Mouse (Mus musculus): Measurements from ENCODE around the gene Ccdc38. TPM values are rescaled to one million over a fixed set of nuclear protein-coding genes. Genes with fewer than 3 reads are reported as not detected.

The Ccdc38 gene
- polyA plus RNA-seq, 1 experiment from 2014 or later = 0.68 TPM

DNA sequence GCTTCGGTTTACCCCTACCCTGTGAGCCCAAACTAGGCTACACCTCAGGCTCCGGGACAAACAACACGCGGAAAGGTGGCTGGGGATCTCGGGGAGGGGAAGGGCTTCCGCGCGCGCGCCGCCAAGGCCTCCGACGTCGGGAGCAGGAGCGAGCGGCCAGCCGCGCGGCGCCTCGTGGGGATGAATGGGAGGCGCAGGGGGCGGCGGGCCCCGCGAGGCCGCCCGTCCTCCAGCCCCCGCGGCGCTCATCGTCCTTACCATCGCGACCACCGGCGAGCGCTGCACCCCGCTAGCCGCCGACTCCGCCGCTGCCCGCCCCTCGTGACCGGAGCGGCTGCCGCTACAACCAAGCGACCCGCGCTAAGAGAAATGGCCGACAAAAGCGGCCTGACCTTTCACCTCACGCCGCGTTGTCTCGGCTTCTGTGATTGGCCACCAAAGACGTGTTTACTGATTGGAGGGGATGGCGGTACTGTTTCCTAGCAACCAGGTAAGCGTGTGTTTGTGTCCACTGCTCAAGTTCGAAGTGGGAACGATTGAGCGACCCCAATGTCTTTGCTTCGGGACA, 48.9 kb downstream of the Ccdc38 start, which contains the start of gene Snrpf:
Gene Snrpf (minus strand): TSS at position 426 of the 568 bp plus-strand sequence.
- H3K9ac ChIP-seq (replicated peaks) = peak within 1 kb of the TSS; percentile 82
- H3K9me3 ChIP-seq = no peaks in the 10 kb centered on the region
- peaks cover 19% of the 10 kb centered on the region for H3K4me1 ChIP-seq
- ATAC-seq (ENCODE audit: low FRiP score, low read depth) = peak; percentile 89
- under 1% methylated on average over 62 of the region's 63 CpGs for WGBS
- H3K4me2 ChIP-seq (replicated peaks) = peak within 1 kb of the TSS; percentile 85
- 0 out of 2 replicates have a peak, but pooled peaks cover 10% of the 10 kb centered on the region for H3K27me3 ChIP-seq
- H3K4me3 ChIP-seq = peak within 1 kb of the TSS; percentile 87
- H3K36me3 ChIP-seq = peaks cover 27% of the 10 kb centered on the region
- H3K27ac ChIP-seq (replicated peaks) = peak within 1 kb of the TSS; percentile 84

DNA sequence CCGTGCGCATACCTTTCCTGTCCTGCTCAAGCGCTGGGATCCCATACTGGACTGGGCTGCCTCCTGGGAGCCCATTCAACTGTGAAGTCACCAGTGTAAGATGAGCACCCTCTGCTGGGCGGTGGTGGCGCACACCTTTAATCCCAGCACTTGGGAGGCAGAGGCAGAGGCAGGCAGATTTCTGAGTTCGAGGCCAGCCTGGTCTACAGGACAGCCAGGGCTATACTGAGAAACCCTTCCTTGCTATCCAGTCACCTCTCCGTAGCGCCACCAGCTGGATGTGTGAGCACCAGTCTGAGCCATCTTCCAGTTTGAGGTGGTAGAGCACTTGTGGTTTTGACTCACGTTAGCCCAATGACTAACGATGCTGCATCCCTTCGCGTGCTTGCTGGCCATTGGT, 52.0 kb downstream of the Ccdc38 start:
- H3K4me2 ChIP-seq (replicated peaks) = no peak overlapping the region
- H3K36me3 ChIP-seq = peaks cover 3% of the 10 kb centered on the region; the same call in 1 of the 2 replicates
- no peak for ATAC-seq (ENCODE audit: low FRiP score, low read depth)
- peaks cover 19% of the 10 kb centered on the region for H3K4me1 ChIP-seq
- no peak overlapping the region for H3K27ac ChIP-seq (replicated peaks)
- peaks cover 15% of the 10 kb centered on the region; the same call in 1 of the 2 replicates for H3K27me3 ChIP-seq
- H3K4me3 ChIP-seq = no peak overlapping the region
- no peak overlapping the region for H3K9ac ChIP-seq (replicated peaks)
- no peaks in the 10 kb centered on the region for H3K9me3 ChIP-seq
- 54% methylated on average over 12 of the region's 12 CpGs for WGBS

DNA sequence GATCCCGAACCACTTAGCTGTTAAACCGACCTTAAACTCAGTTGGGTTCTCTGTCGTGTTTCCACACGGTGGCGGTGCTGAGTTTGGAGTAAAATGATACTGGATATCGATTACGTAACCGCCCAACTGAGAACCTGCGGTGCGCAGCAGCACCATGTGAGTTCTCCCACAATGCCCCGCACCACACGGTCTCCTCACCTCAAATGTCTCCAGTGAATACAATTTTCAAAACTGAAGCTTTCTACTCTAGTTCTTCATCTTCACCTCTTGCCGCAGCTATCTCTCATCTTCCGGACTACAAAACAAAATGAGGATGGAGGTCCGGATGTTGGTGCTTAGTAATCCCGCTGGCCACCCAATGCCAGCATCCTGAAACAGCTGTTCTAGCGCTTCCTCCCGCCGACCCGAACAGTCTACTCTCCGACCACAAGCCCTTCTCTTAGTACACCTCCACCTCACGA, 53.6 kb downstream of the Ccdc38 start:
- Histone ChIP-seq H3K4me3 (peak overlapping the region; percentile 44), H3K9me3 (no peaks in the 10 kb centered on the region), H3K4me1 (peaks cover 7% of the 10 kb centered on the region; the same call in 1 of the 2 replicates), H3K27me3 (peaks cover 15% of the 10 kb centered on the region; the same call in 1 of the 2 replicates), H3K9ac (replicated peaks) (peak overlapping the region; percentile 55), H3K27ac (replicated peaks) (no peak overlapping the region), H3K36me3 (no peaks in the 10 kb centered on the region), H3K4me2 (replicated peaks) (peak overlapping the region; percentile 58)
- WGBS = 2% methylated on average over 22 of the region's 22 CpGs
- ATAC-seq (ENCODE audit: low FRiP score, low read depth) = peak; percentile 72

DNA sequence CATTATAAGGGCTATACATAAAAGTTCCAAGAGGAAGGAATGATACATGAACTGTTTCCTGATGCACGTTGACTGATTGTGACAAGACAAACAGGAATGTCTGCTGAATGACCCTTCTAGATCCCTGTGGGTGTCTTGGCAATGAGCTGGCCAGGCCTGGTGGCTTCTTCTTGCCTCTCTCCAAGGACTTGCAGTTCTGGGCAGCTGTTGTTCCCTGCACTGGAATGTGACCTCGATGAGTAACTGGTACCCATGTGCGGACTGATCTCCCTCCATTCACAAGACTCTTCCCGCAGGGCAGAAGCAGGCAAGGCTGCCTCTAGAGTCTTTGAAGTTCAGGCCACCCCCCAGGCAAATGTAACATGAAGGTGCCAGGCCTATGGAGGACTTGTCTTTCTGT, 55.4 kb downstream of the Ccdc38 start:
- Histone ChIP-seq H3K9ac (replicated peaks) (no peak overlapping the region), H3K4me3 (no peak overlapping the region), H3K27ac (replicated peaks) (no peak overlapping the region), H3K4me1 (0 out of 2 replicates have a peak, but pooled peaks cover 2% of the 10 kb centered on the region), H3K9me3 (no peaks in the 10 kb centered on the region), H3K4me2 (replicated peaks) (no peak overlapping the region), H3K36me3 (no peaks in the 10 kb centered on the region), H3K27me3 (peaks cover 15% of the 10 kb centered on the region; the same call in 1 of the 2 replicates)
- ATAC-seq (ENCODE audit: low FRiP score, low read depth) = no peak
- WGBS = 76% methylated on average over 4 of the region's 4 CpGs

DNA sequence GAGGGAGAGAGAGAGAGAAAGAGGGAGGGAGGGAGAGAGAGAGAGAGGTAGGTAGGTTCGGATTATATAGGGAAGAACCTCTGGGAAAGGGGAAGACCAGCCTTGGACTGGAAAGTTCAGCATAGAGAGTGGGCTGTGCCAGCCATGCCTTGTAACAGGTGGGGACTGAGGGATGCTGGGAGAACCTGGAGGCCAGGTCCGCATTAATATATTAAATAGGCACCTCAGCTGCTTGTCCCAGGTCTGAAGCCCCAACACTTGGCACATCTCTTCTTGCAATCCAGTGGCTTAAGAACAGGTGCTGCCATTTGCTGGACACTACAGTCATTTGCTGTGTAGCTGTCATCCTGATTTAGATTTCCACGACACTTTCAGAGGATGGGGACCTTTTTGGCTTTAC, 56.2 kb downstream of the Ccdc38 start:
- no peaks in the 10 kb centered on the region for H3K9me3 ChIP-seq
- H3K27ac ChIP-seq (replicated peaks) = no peak overlapping the region
- H3K4me1 ChIP-seq = 0 out of 2 replicates have a peak, but pooled peaks cover 2% of the 10 kb centered on the region
- no peaks in the 10 kb centered on the region for H3K36me3 ChIP-seq
- 74% methylated on average over 3 of the region's 3 CpGs for WGBS
- H3K4me2 ChIP-seq (replicated peaks) = no peak overlapping the region
- no peak for ATAC-seq (ENCODE audit: low FRiP score, low read depth)
- H3K9ac ChIP-seq (replicated peaks) = no peak overlapping the region
- peaks cover 8% of the 10 kb centered on the region; the same call in 1 of the 2 replicates for H3K27me3 ChIP-seq
- H3K4me3 ChIP-seq = no peak overlapping the region

DNA sequence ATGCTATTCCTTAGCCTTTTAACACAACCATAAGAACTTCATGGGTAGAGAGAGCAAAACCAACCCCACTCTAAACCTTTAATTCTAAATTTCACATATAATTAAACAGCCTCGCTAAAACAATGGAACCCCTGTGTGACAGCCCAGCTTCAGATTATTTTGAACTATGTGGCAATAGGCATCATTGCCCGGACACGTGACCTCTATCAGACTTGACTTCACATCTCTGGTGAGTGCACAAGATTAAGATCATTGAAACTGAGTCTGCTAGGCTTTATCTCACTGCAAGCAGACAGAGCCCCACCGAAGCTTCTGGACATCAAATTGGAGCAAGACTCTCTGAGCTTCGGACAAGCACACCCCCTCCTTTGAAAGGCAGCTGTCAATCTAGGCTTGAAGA, 61.9 kb downstream of the Ccdc38 start:
- no peak overlapping the region for H3K9ac ChIP-seq (replicated peaks)
- H3K27ac ChIP-seq (replicated peaks) = no peak overlapping the region
- no peaks in the 10 kb centered on the region for H3K4me1 ChIP-seq
- H3K9me3 ChIP-seq = no peaks in the 10 kb centered on the region
- ATAC-seq (ENCODE audit: low FRiP score, low read depth) = no peak
- no peak overlapping the region for H3K4me2 ChIP-seq (replicated peaks)
- H3K36me3 ChIP-seq = no peaks in the 10 kb centered on the region
- H3K4me3 ChIP-seq = no peak overlapping the region
- no peaks in the 10 kb centered on the region for H3K27me3 ChIP-seq
- WGBS = 64% methylated on average over 5 of the region's 5 CpGs

DNA sequence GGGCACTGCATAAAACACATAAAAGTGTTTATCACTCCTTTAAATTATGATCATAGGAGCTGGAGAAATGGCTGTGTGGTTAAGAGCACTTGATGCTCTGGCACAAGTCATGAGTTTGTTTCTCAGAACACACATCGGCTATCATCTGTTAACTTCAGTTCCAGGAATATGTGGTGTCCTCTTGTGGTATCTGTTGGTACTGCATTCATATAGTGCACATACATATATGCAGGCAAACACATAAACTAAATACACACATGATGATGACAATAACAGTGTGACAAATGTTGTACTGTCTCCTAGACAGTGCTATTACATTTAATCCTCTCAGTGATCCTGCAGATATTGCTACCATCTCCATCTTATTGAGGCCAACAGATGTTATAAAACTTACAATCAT, 62.8 kb downstream of the Ccdc38 start:
- no peak overlapping the region for H3K4me2 ChIP-seq (replicated peaks)
- H3K9ac ChIP-seq (replicated peaks) = no peak overlapping the region
- no peaks in the 10 kb centered on the region for H3K27me3 ChIP-seq
- no peak overlapping the region for H3K27ac ChIP-seq (replicated peaks)
- no peaks in the 10 kb centered on the region for H3K36me3 ChIP-seq
- H3K4me3 ChIP-seq = no peak overlapping the region
- ATAC-seq (ENCODE audit: low FRiP score, low read depth) = no peak
- H3K4me1 ChIP-seq = no peaks in the 10 kb centered on the region
- no peaks in the 10 kb centered on the region for H3K9me3 ChIP-seq
- 96% methylated on average over 1 of the region's 1 CpGs for WGBS

DNA sequence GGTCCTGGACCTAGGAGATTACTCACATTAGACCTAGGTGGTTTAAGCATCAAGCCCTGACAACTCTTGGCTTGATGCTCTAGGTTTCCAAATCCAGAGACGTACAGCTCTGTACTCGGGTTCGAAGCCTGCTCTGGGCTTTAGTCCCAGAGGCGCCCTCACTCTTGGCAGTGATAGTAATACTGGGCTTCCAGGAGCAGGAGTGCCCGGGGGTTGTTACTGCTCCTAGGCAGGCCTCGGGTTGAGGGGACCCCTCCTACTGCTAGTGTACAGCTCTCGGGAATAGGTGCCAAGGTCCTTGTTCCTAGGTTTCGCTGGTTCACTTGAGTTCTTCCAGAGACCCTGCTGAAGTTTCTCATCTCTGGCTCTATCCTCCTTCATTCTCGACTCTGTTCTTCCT, 65.9 kb downstream of the Ccdc38 start:
- H3K4me2 ChIP-seq (replicated peaks) = no peak overlapping the region
- H3K4me1 ChIP-seq = no peaks in the 10 kb centered on the region
- no peak for ATAC-seq (ENCODE audit: low FRiP score, low read depth)
- H3K9me3 ChIP-seq = no peaks in the 10 kb centered on the region
- 94% methylated on average over 9 of the region's 9 CpGs for WGBS
- no peak overlapping the region for H3K9ac ChIP-seq (replicated peaks)
- no peak overlapping the region for H3K4me3 ChIP-seq
- H3K27me3 ChIP-seq = no peaks in the 10 kb centered on the region
- H3K27ac ChIP-seq (replicated peaks) = no peak overlapping the region
- no peaks in the 10 kb centered on the region for H3K36me3 ChIP-seq

DNA sequence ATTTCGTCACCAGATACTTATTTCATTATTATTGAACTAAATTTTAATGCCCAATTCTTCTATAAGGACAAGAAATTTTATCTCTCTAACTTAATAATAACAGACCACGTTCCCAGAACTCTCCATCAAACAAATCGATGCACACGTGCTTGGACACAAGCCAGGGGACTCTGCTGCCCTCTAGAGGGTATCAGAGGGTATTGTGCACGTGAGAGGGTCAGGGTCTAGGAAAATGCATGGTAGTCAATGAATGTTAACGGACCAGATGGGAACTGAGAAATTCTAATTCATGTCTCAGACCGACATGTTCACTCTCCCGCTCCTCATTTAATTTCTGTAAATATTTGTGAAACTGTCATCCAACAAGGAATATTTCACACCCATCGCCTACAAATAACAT, 67.6 kb downstream of the Ccdc38 start:
- no peaks in the 10 kb centered on the region for H3K27me3 ChIP-seq
- no peak overlapping the region for H3K27ac ChIP-seq (replicated peaks)
- H3K36me3 ChIP-seq = no peaks in the 10 kb centered on the region
- no peak for ATAC-seq (ENCODE audit: low FRiP score, low read depth)
- no peaks in the 10 kb centered on the region for H3K9me3 ChIP-seq
- H3K4me3 ChIP-seq = no peak overlapping the region
- 55% methylated on average over 9 of the region's 9 CpGs for WGBS
- H3K4me2 ChIP-seq (replicated peaks) = no peak overlapping the region
- no peaks in the 10 kb centered on the region for H3K4me1 ChIP-seq
- no peak overlapping the region for H3K9ac ChIP-seq (replicated peaks)

DNA sequence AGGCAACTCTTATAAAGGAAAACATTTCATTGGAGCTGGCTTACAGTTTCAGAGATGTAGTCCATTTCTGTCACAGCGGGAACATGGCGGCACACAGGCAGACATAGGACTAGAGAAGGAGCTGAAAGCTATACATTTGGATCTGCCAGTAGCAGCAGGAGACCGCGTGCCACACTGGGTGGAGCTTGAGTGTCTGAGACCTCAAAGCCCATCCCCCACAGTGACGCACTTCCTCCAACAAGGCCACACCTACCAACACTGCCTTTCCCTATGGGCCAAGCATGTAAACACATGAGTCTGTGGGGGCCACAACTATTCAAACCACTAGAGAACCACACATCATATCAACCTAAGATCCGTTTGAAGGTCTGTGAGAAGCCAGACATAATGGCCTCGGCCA, 68.8 kb downstream of the Ccdc38 start:
- Histone ChIP-seq H3K9me3 (no peaks in the 10 kb centered on the region), H3K4me3 (no peak overlapping the region), H3K27ac (replicated peaks) (no peak overlapping the region), H3K36me3 (no peaks in the 10 kb centered on the region), H3K27me3 (no peaks in the 10 kb centered on the region), H3K9ac (replicated peaks) (no peak overlapping the region), H3K4me1 (no peaks in the 10 kb centered on the region), H3K4me2 (replicated peaks) (no peak overlapping the region)
- ATAC-seq (ENCODE audit: low FRiP score, low read depth) = no peak
- WGBS = 95% methylated on average over 7 of the region's 7 CpGs

DNA sequence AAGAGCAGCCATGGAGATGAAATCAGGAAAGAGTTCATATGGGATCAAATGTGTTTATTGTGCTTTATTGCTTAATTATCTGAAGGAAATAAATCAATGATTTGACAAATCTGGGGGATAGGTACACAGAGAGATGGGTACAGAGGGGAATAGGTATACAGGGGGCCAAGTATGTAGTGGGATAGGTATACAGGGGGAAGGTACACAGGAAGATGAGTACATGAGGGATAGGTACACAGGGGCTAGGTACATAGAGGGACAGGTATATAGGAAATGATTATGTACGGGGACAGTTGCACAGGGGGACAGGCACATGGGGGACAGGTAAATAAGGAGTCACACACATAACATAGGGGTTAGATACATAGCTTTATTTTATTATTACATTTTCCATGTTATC, 70.5 kb downstream of the Ccdc38 start:
- H3K4me2 ChIP-seq (replicated peaks) = no peak overlapping the region
- no peak for ATAC-seq (ENCODE audit: low FRiP score, low read depth)
- WGBS = 93% methylated on average over 1 of the region's 1 CpGs
- no peak overlapping the region for H3K27ac ChIP-seq (replicated peaks)
- no peaks in the 10 kb centered on the region for H3K27me3 ChIP-seq
- H3K9me3 ChIP-seq = no peaks in the 10 kb centered on the region
- no peaks in the 10 kb centered on the region for H3K4me1 ChIP-seq
- H3K4me3 ChIP-seq = no peak overlapping the region
- H3K9ac ChIP-seq (replicated peaks) = no peak overlapping the region
- H3K36me3 ChIP-seq = no peaks in the 10 kb centered on the region

DNA sequence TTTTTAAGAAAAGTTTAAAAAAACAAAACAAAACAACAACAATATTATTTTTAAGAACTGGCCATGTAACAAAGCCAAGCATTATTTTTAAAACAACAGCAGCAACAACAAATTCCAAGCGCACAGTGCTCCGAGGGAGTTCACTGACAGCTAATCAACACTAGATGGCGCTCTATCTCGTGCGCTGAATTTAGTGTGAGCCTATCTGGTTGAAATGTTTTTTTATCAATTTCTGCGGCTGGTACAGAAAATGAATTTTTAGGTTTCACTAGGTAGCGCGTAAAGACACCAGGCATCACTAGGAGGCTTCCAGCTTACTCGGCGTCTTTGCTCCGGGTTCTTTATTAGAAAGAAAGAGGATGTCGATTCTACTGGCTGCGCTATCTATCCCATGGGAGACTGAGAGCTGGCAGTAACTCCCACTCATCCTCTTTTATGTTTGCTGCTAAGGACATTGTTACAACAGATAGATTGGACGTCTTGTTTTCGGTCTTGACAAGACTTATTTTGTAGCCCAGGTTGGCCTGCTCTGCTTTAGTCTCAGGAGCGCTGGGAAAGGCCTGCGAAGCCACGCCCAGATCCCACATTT, 71.1 kb downstream of the Ccdc38 start:
- H3K9ac ChIP-seq (replicated peaks) = no peak overlapping the region
- no peak overlapping the region for H3K27ac ChIP-seq (replicated peaks)
- H3K36me3 ChIP-seq = no peaks in the 10 kb centered on the region
- no peaks in the 10 kb centered on the region for H3K9me3 ChIP-seq
- WGBS = 52% methylated on average over 18 of the region's 18 CpGs
- no peak overlapping the region for H3K4me2 ChIP-seq (replicated peaks)
- H3K4me3 ChIP-seq = no peak overlapping the region
- no peaks in the 10 kb centered on the region for H3K4me1 ChIP-seq
- H3K27me3 ChIP-seq = no peaks in the 10 kb centered on the region
- no peak for ATAC-seq (ENCODE audit: low FRiP score, low read depth)

Measured in midbrain, embryonic 12.5 days (tissue).